Comparison of ENCODE assay signal across 9 mouse cellular contexts in the genomic region with DNA sequence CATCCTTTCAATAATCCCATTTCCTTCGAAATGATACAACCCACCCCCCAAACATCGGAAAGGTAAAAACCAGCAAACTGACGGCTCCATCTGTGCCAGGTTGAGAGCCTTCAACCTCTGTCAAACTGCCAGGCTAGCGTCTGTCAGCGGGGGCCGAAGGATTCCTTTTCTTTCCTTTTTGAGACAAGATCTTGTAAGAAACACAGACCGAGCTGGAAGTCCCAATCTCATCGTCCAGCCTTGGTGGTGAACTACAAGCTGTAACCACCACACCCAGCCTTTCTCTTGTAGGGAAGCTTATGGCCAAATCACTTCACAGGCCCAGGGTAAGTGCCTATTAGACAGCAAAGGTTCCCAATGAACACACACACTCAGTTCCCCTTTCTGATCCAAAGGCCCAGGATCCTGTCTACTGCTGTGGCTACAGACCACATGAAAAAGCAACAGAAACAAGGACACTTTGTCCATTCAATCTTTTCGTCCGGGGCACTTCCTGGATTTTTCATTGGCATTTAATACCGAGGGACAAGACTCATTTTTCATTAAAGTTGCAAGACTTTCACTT. TPM values are rescaled to one million over a fixed set of nuclear protein-coding genes. Genes with fewer than 3 reads are reported as not detected.
DNase-seq lines count a peak whose midpoint lies in the region; ATAC-seq and TF ChIP-seq lines count a peak whose summit lies in the region.
"Had no signal": no experiment of that assay in that cellular context is flagged by ENCODE, and none has a peak within 500 bp of the region (broad histone marks: within the 10 kb centered on the region; RNA-seq: fewer than 3 reads in every experiment).

No protein-coding gene starts in this region.

- 53% methylated on average over 11 of the region's 11 CpGs for WGBS in hindbrain, postnatal 0 days
- WGBS in neural tube, embryonic 15.5 days = 76% methylated on average over 11 of the region's 11 CpGs

- no peaks in the 10 kb centered on the region for H3K36me3 ChIP-seq in hindbrain, postnatal 0 days (ENCODE audit: insufficient read depth, low read length)
- H3K36me3 ChIP-seq in neural tube, embryonic 15.5 days = no peaks in the 10 kb centered on the region
- H3K36me3 ChIP-seq: G1E had no signal

- peaks cover 4% of the 10 kb centered on the region for H3K4me1 ChIP-seq in hindbrain, postnatal 0 days (ENCODE audit: insufficient read depth, low read length)
- peaks cover 48% of the 10 kb centered on the region for H3K4me1 ChIP-seq in neural tube, embryonic 15.5 days

- TF ChIP-seq CTCF in hindbrain, postnatal 0 days (IDR thresholded peaks at IDR 0.05; ENCODE audit: low read depth) = no peak

- DNase-seq in heart, adult 11 months = peak; percentile 88
- no peak for DNase-seq in heart, postnatal 25 days (ENCODE audit: low spot score)
- DNase-seq in 3134 (ENCODE audit: extremely low read depth, insufficient read length, low spot score) = peak; percentile 9
- DNase-seq in cerebellum, postnatal 10 days = peak; percentile 47 to 53
- peak; percentile 10 for DNase-seq in hindbrain, postnatal 0 days (ENCODE audit: low spot score)
- no peak for DNase-seq in embryo, embryonic 11 days
- DNase-seq in urinary bladder, adult 2 months (ENCODE audit: low spot score) = no peak

- H3K4me3 ChIP-seq in hindbrain, postnatal 0 days (ENCODE audit: low read length) = peak overlapping the region; percentile 71
- peak overlapping the region; percentile 67 for H3K4me3 ChIP-seq in neural tube, embryonic 15.5 days (replicated peaks)

- no peak overlapping the region for H3K27ac ChIP-seq in hindbrain, postnatal 0 days
- H3K27ac ChIP-seq in neural tube, embryonic 15.5 days (replicated peaks) = 0 out of 2 replicates have a peak overlapping the region, but pooled peaks have one; percentile 5

- H3K9me3 ChIP-seq in hindbrain, postnatal 0 days (ENCODE audit: low read length) = no peaks in the 10 kb centered on the region
- H3K9me3 ChIP-seq in neural tube, embryonic 15.5 days (replicated peaks) = no peaks in the 10 kb centered on the region
- H3K9me3 ChIP-seq: G1E had no signal

- peak overlapping the region; percentile 31 for H3K9ac ChIP-seq in hindbrain, postnatal 0 days (replicated peaks; ENCODE audit: low read length)
- H3K9ac ChIP-seq in neural tube, embryonic 15.5 days (replicated peaks) = peak overlapping the region; percentile 69

- no peaks in the 10 kb centered on the region for H3K27me3 ChIP-seq in hindbrain, postnatal 0 days (ENCODE audit: insufficient read depth, low read length)
- H3K27me3 ChIP-seq in neural tube, embryonic 15.5 days (replicated peaks) = no peaks in the 10 kb centered on the region

- peak overlapping the region; percentile 96 for H3K4me2 ChIP-seq in hindbrain, postnatal 0 days (ENCODE audit: low read depth, low read length)
- peak overlapping the region; percentile 95 for H3K4me2 ChIP-seq in neural tube, embryonic 15.5 days

- intact Hi-C loops in heart, postnatal 25 days (cut with DNase I) = loop anchor here (2.0 kb wide), 1 partner anchor 94 kb away; no protein-coding TSS in a partner anchor

- no peak for ATAC-seq in hindbrain, postnatal 0 days
- no peak for ATAC-seq in neural tube, embryonic 15.5 days (ENCODE audit: low FRiP score)

RNA-seq across cellular contexts. Expression of a gene that starts 34.7 kb away (rescaled TPM):
- 10 to 100 TPM; 82.1 to 85.6 TPM for total RNA-seq in heart, postnatal 25 days (2021)
- total RNA-seq in hindbrain, postnatal 0 days (2014; rRNA removed) = 50.3 and 65.0 TPM in 2 replicates
- 94.8 and 100 TPM in 2 replicates for polyA plus RNA-seq in hindbrain, postnatal 0 days (2015; fragmentation: Nextera tagmentation; extraction: Ambion mirVana)
- polyA plus RNA-seq in neural tube, embryonic 15.5 days (2015; fragmentation: Nextera tagmentation; extraction: Ambion mirVana) = 98.7 and 104 TPM in 2 replicates
- polyA plus RNA-seq in urinary bladder, adult 2 months (2012; rRNA removed) = 54.8 and 58.1 TPM in 2 replicates

RNA-seq across cellular contexts. Expression of a gene that starts 35.8 kb away (rescaled TPM):
- total RNA-seq in heart, postnatal 25 days (2021) = 10 to 100 TPM; 76.3 to 81.7 TPM
- 23.7 and 26.1 TPM in 2 replicates for total RNA-seq in hindbrain, postnatal 0 days (2014; rRNA removed)
- polyA plus RNA-seq in hindbrain, postnatal 0 days (2015; fragmentation: Nextera tagmentation; extraction: Ambion mirVana) = 10.3 and 11.3 TPM in 2 replicates
- polyA plus RNA-seq in neural tube, embryonic 15.5 days (2015; fragmentation: Nextera tagmentation; extraction: Ambion mirVana) = 11.0 and 12.0 TPM in 2 replicates
- 5.5 and 7.0 TPM in 2 replicates for polyA plus RNA-seq in urinary bladder, adult 2 months (2012; rRNA removed)

Comparison
In these comparisons a context has a peak if more than half of its experiments do, and no peak if none do; other contexts are left out.
1. DNase-seq: peak in heart, adult 11 months (single experiment), 3134 (single experiment), cerebellum, postnatal 10 days (2 of 2) and hindbrain, postnatal 0 days (single experiment); none in heart, postnatal 25 days (single experiment), embryo, embryonic 11 days (single experiment) and urinary bladder, adult 2 months (single experiment).